Mouse (Mus musculus) kidney, adult 2 months (tissue): ENCODE data around the gene Gpr160.
"Not testable (repeated sequence)": the region's sequence is repeated elsewhere in the genome, so short reads cannot be mapped to it uniquely, and the experiment has no call there.

Experiments used
- CTCF ChIP-seq: fragments of 200-500 bp; conservative IDR thresholded peaks from 2 replicates; pipeline ENCODE4 v1.5.1; 2011; ENCODE audit warnings: low read depth, mild to moderate bottlenecking, control low read depth, low read length, moderate library complexity, mixed read lengths; ENCODE audit not compliant: insufficient read depth, insufficient read length
- POLR2A ChIP-seq: fragments of 200-500 bp; IDR thresholded peaks from one replicate; pipeline ENCODE4 v1.6.1; 2011; ENCODE audit warnings: low read depth, low read length, control low read depth

DNA sequence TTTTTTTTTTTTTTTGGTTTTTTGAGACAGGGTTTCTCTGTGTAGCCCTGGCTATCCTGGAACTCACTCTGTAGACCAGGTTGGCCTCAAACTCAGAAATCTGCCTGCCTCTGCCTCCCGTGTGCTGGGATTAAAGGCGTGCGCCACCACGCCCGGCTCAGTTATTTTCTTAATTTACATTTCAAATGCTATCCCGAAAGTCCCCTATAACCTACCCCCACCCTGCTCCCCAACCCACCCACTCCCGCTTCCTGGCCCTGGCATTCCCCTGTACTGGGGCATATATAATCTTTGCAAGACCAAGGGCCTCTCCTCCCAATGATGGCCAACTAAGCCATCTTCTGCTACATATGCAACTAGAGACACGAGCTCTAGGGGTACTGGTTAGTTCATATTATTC lies 3.8 kb downstream of the Gpr160 start:
- not testable (repeated sequence) for TF ChIP-seq CTCF, POLR2A
